ENCODE assay signal across 8 mouse cellular contexts in the genomic region with DNA sequence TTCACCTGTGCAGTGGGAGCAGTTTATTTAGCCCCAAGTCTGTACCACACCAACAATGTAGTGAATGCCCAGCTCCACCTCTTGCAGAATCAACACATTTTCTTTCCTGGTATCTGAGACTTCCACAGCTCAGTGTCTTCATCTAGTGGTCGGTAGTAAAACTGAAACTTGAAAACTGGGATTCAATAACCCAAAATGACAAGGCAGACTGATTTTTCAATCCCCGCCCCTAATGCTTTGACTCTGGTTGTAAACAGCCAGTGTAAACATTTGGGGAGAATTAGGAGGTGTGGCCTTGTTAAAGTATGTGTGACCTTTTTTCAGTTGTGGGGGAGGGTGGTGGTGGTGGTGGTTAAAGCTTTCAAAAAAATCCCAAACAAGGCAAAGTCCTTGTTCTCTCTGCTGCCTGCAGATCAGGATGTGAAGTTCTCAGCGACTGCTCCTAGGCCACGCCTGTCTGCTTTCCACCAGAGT. TPM values are rescaled to one million over a fixed set of nuclear protein-coding genes. Genes with fewer than 3 reads are reported as not detected.
DNase-seq lines count a peak whose midpoint lies in the region; ATAC-seq and TF ChIP-seq lines count a peak whose summit lies in the region.

No protein-coding gene starts in this region.

- no peak overlapping the region for H3K9ac ChIP-seq in forebrain, postnatal 0 days
- H3K9ac ChIP-seq in forebrain, embryonic 16.5 days (replicated peaks; ENCODE audit: low read depth, low read length) = no peak overlapping the region
- no peak overlapping the region for H3K9ac ChIP-seq in midbrain, embryonic 15.5 days

- 57% methylated on average over 4 of the region's 4 CpGs for WGBS in forebrain, postnatal 0 days
- WGBS in forebrain, embryonic 16.5 days = 62% methylated on average over 4 of the region's 4 CpGs
- WGBS in midbrain, embryonic 15.5 days = 54% methylated on average over 4 of the region's 4 CpGs

- H3K9me3 ChIP-seq in forebrain, postnatal 0 days (ENCODE audit: low read length) = no peaks in the 10 kb centered on the region
- no peaks in the 10 kb centered on the region for H3K9me3 ChIP-seq in forebrain, embryonic 16.5 days (ENCODE audit: control insufficient read depth, low read length)
- H3K9me3 ChIP-seq in midbrain, embryonic 15.5 days = no peaks in the 10 kb centered on the region

- no peak overlapping the region for H3K4me3 ChIP-seq in forebrain, postnatal 0 days (ENCODE audit: low read depth, low read length)
- no peak overlapping the region for H3K4me3 ChIP-seq in forebrain, embryonic 16.5 days (replicated peaks; ENCODE audit: low read length)
- H3K4me3 ChIP-seq in midbrain, embryonic 15.5 days = no peak overlapping the region

- H3K36me3 ChIP-seq in forebrain, postnatal 0 days (ENCODE audit: insufficient read depth) = no peaks in the 10 kb centered on the region
- no peaks in the 10 kb centered on the region for H3K36me3 ChIP-seq in forebrain, embryonic 16.5 days (ENCODE audit: control insufficient read depth, insufficient read depth)
- no peaks in the 10 kb centered on the region for H3K36me3 ChIP-seq in midbrain, embryonic 15.5 days (replicated peaks)

- H3K4me1 ChIP-seq in forebrain, postnatal 0 days (ENCODE audit: insufficient read depth) = no peaks in the 10 kb centered on the region
- H3K4me1 ChIP-seq in forebrain, embryonic 16.5 days (replicated peaks; ENCODE audit: control insufficient read depth, insufficient read depth, low read length) = no peaks in the 10 kb centered on the region
- no peaks in the 10 kb centered on the region for H3K4me1 ChIP-seq in midbrain, embryonic 15.5 days

- no peak overlapping the region for H3K27ac ChIP-seq in forebrain, postnatal 0 days (ENCODE audit: low read depth, low read length)
- H3K27ac ChIP-seq in forebrain, embryonic 16.5 days (ENCODE audit: low read length) = no peak overlapping the region
- H3K27ac ChIP-seq in midbrain, embryonic 15.5 days = no peak overlapping the region

- no peak overlapping the region for H3K4me2 ChIP-seq in forebrain, postnatal 0 days (ENCODE audit: low read depth)
- H3K4me2 ChIP-seq in forebrain, embryonic 16.5 days (ENCODE audit: low read length) = no peak overlapping the region
- no peak overlapping the region for H3K4me2 ChIP-seq in midbrain, embryonic 15.5 days

- peak; percentile 94 for TF ChIP-seq CTCF in forebrain, postnatal 0 days (IDR thresholded peaks at IDR 0.05; ENCODE audit: low read depth)

- DNase-seq in forebrain, postnatal 0 days = peak; percentile 48
- DNase-seq in urinary bladder, postnatal 14 days (ENCODE audit: low spot score) = peak; percentile 11
- DNase-seq in urinary bladder, adult 2 months (ENCODE audit: low spot score) = no peak
- DNase-seq in kidney, postnatal 10 days = peak; percentile 34
- no peak for DNase-seq in thymus, postnatal 4 days
- DNase-seq in urinary bladder, postnatal 10 days (ENCODE audit: low spot score) = no peak

- peak; percentile 73 for ATAC-seq in forebrain, postnatal 0 days
- no peak for ATAC-seq in forebrain, embryonic 16.5 days
- peak; percentile 70; the same call in 1 of the 2 replicates for ATAC-seq in midbrain, embryonic 15.5 days (replicated peaks)

- no peaks in the 10 kb centered on the region for H3K27me3 ChIP-seq in forebrain, postnatal 0 days (ENCODE audit: insufficient read depth, low read length)
- no peaks in the 10 kb centered on the region for H3K27me3 ChIP-seq in forebrain, embryonic 16.5 days (replicated peaks; ENCODE audit: control insufficient read depth, insufficient read depth, low read length)
- H3K27me3 ChIP-seq in midbrain, embryonic 15.5 days (replicated peaks) = no peaks in the 10 kb centered on the region

RNA-seq across cellular contexts. Expression of gene Gcsam, which starts 1.7 kb away (rescaled TPM):
- total RNA-seq in forebrain, postnatal 0 days (2014; rRNA removed) = not detected in 2 replicates
- polyA plus RNA-seq in forebrain, postnatal 0 days (2015; fragmentation: Nextera tagmentation; extraction: Ambion mirVana) = not detected in 2 replicates
- polyA plus RNA-seq in forebrain, embryonic 16.5 days (2015; fragmentation: Nextera tagmentation; extraction: Ambion mirVana) = 0.07 TPM in 1 of 2 replicates, not detected in the other
- 0.32 and 0.45 TPM in 2 replicates for polyA plus RNA-seq in urinary bladder, adult 2 months (2012; rRNA removed)
- polyA plus RNA-seq in midbrain, embryonic 15.5 days (2015; fragmentation: Nextera tagmentation; extraction: Ambion mirVana) = not detected in 2 replicates

RNA-seq across cellular contexts. Expression of gene BC016579, which starts 45.4 kb away (rescaled TPM):
- 0.23 TPM in 1 of 2 replicates, not detected in the other for total RNA-seq in forebrain, postnatal 0 days (2014; rRNA removed)
- polyA plus RNA-seq in forebrain, postnatal 0 days (2015; fragmentation: Nextera tagmentation; extraction: Ambion mirVana) = not detected in 2 replicates
- polyA plus RNA-seq in forebrain, embryonic 16.5 days (2015; fragmentation: Nextera tagmentation; extraction: Ambion mirVana) = not detected in 2 replicates
- 1.6 and 2.5 TPM in 2 replicates for polyA plus RNA-seq in urinary bladder, adult 2 months (2012; rRNA removed)
- polyA plus RNA-seq in midbrain, embryonic 15.5 days (2015; fragmentation: Nextera tagmentation; extraction: Ambion mirVana) = 0.10 TPM in 1 of 2 replicates, not detected in the other

Comparison
In these comparisons a context has a peak if more than half of its experiments do, and no peak if none do; other contexts are left out.
1. DNase-seq: peak in forebrain, postnatal 0 days (single experiment), urinary bladder, postnatal 14 days (single experiment) and kidney, postnatal 10 days (single experiment); none in urinary bladder, adult 2 months (single experiment), thymus, postnatal 4 days (single experiment) and urinary bladder, postnatal 10 days (single experiment).